Mouse (Mus musculus): ENCODE data around the gene Krtap28-13. TPM values are rescaled to one million over a fixed set of nuclear protein-coding genes. Genes with fewer than 3 reads are reported as not detected.

The Krtap28-13 gene
- total and polyA plus RNA-seq, 3 experiments, result not detected

DNA sequence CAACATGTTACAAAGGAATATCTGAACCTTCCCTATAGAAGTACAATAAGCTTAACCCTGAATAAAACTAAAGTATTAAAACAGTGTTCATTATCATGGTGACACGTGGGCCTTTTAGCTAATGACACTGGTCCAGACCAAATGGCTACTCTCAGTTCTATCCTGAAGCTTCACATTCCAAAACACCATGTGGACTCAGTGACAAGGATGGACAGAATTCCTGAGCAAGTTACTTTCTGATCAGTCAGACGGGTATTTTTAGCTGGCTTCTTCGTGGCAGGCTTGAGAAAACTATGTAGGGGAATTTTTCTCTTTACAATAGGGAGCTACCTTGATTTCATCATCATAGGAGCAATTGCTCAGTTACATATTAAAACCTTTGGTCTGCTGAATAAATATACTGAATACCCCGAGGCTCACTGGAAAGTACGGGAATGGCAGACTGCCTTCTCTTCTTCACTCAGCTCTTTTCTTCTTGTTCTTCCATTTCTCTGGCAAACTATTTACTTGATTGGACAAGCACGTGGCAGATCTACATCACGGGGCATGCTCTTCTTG is 38.9 kb downstream of the Krtap28-13 start:
- no peaks in the 10 kb centered on the region for H3K79me2 ChIP-seq (replicated peaks; ENCODE audit: control insufficient read depth, insufficient read depth, low read length)
- no peak overlapping the region for H3K27ac ChIP-seq
- 66% methylated on average over 7 of the region's 7 CpGs for WGBS
- H3K4me3 ChIP-seq, result no peak overlapping the region
- H3K36me3 ChIP-seq (ENCODE audit: control insufficient read depth, insufficient read depth, low read length), result no peaks in the 10 kb centered on the region
- TF ChIP-seq CTCF (IDR thresholded peaks at IDR 0.05) (no peak), POLR2A (IDR thresholded peaks at IDR 0.05; ENCODE audit: insufficient read depth, low read depth, low read length) (no peak), EP300 (IDR thresholded peaks at IDR 0.05; ENCODE audit: insufficient read depth, low read depth, low read length) (no peak)
- no peaks in the 10 kb centered on the region for H3K4me1 ChIP-seq (ENCODE audit: control insufficient read depth, insufficient read depth, low read length)
- DNase-seq, result no peak
- intact Hi-C loops (cut with DNase I), result no loop called here
- H3K27me3 ChIP-seq (ENCODE audit: control insufficient read depth, insufficient read depth, low read length), result no peaks in the 10 kb centered on the region
- H3K9ac ChIP-seq (ENCODE audit: low read depth, low read length), result no peak overlapping the region

DNA sequence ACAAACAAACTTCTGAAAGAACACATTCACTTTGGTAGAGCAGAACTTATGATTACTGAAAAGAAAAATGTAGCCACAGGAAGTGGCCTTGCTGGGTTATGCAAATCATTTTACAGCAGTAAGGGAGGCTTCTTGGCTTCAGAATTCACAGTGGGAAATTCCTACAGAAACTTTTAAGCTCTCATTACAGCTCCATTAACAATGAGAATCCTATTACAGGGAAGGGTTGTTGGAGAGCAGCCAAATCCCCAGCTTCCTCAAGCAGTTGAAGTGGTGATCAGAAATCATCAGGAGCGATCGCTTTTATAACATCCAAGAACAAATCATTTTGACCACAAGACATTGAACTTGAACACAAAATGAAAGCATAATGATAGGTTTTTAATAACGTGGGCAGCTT is 41.2 kb downstream of the Krtap28-13 start:
- Histone ChIP-seq H3K27ac (no peak overlapping the region), H3K79me2 (replicated peaks; ENCODE audit: control insufficient read depth, insufficient read depth, low read length) (no peaks in the 10 kb centered on the region), H3K4me1 (ENCODE audit: control insufficient read depth, insufficient read depth, low read length) (no peaks in the 10 kb centered on the region), H3K4me3 (no peak overlapping the region), H3K36me3 (ENCODE audit: control insufficient read depth, insufficient read depth, low read length) (no peaks in the 10 kb centered on the region), H3K9ac (ENCODE audit: low read depth, low read length) (no peak overlapping the region), H3K27me3 (ENCODE audit: control insufficient read depth, insufficient read depth, low read length) (no peaks in the 10 kb centered on the region)
- no peak for DNase-seq
- WGBS, result 30% methylated on average over 3 of the region's 3 CpGs
- TF ChIP-seq POLR2A (IDR thresholded peaks at IDR 0.05; ENCODE audit: insufficient read depth, low read depth, low read length), result no peak
- intact Hi-C loops (cut with DNase I), result no loop called here

DNA sequence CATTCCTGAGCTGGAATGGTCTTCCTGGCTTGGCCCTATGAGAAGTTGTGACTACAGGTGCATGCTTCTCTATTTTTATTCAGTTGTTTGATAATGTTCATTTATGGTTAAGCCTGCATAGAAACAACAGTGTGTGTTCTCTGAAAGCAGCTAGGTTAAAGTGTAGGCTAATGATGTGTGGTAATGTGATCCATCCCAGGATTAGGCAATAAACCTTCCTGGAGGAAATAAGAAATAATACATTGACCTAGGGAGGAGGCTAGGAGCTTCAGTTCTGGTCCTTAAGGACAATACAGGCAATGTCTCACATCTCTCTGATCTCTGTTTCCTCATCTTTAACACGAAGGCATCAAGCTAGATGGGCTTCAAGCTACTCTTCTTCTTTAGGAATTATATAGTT is 44.7 kb downstream of the Krtap28-13 start:
- Histone ChIP-seq H3K4me1 (ENCODE audit: control insufficient read depth, insufficient read depth, low read length) (no peaks in the 10 kb centered on the region), H3K9ac (ENCODE audit: low read depth, low read length) (no peak overlapping the region), H3K4me3 (no peak overlapping the region), H3K27ac (no peak overlapping the region), H3K36me3 (ENCODE audit: control insufficient read depth, insufficient read depth, low read length) (no peaks in the 10 kb centered on the region), H3K27me3 (ENCODE audit: control insufficient read depth, insufficient read depth, low read length) (no peaks in the 10 kb centered on the region), H3K79me2 (replicated peaks; ENCODE audit: control insufficient read depth, insufficient read depth, low read length) (no peaks in the 10 kb centered on the region)
- intact Hi-C loops (cut with DNase I), result no loop called here
- WGBS, result 67% methylated on average over 1 of the region's 1 CpGs
- TF ChIP-seq POLR2A (IDR thresholded peaks at IDR 0.05; ENCODE audit: insufficient read depth, low read depth, low read length), result no peak
- DNase-seq, result no peak

DNA sequence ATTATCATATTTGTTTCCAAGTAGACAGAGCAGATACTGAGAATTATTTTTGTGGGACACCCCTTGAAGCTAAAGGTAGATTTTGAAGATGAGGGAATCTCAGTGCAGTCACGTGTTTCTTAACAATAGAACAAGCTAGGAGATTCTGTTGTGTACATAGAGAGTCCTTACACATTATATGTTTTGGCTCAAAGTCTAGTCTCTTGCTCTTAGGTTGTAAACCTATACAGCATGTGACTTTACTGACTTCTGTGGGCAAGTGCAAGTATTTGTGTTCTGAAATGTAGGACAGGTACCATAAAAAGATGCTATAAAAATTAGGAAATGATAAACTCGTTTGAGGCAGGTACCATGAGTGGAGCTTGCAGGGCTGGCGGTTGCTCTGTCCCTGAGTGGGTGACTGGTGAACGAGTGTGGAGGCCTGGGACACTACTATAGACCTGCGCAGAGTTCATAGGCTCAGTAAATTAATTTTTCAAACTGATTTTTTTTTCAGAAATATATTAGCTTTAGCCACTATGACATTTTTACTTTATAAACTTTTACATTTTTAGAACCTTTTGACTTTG is 46.8 kb downstream of the Krtap28-13 start:
- no peak overlapping the region for H3K9ac ChIP-seq (ENCODE audit: low read depth, low read length)
- no peak overlapping the region for H3K4me3 ChIP-seq
- no peaks in the 10 kb centered on the region for H3K27me3 ChIP-seq (ENCODE audit: control insufficient read depth, insufficient read depth, low read length)
- no peaks in the 10 kb centered on the region for H3K4me1 ChIP-seq (ENCODE audit: control insufficient read depth, insufficient read depth, low read length)
- WGBS, result 75% methylated on average over 5 of the region's 5 CpGs
- intact Hi-C loops (cut with DNase I), result no loop called here
- no peak overlapping the region for H3K27ac ChIP-seq
- no peaks in the 10 kb centered on the region for H3K79me2 ChIP-seq (replicated peaks; ENCODE audit: control insufficient read depth, insufficient read depth, low read length)
- no peak for DNase-seq
- H3K36me3 ChIP-seq (ENCODE audit: control insufficient read depth, insufficient read depth, low read length), result no peaks in the 10 kb centered on the region
- TF ChIP-seq POLR2A (IDR thresholded peaks at IDR 0.05; ENCODE audit: insufficient read depth, low read depth, low read length), result no peak
- TF ChIP-seq EP300 (IDR thresholded peaks at IDR 0.05; ENCODE audit: insufficient read depth, low read depth, low read length), result no peak
- TF ChIP-seq CTCF (IDR thresholded peaks at IDR 0.05), result no peak

DNA sequence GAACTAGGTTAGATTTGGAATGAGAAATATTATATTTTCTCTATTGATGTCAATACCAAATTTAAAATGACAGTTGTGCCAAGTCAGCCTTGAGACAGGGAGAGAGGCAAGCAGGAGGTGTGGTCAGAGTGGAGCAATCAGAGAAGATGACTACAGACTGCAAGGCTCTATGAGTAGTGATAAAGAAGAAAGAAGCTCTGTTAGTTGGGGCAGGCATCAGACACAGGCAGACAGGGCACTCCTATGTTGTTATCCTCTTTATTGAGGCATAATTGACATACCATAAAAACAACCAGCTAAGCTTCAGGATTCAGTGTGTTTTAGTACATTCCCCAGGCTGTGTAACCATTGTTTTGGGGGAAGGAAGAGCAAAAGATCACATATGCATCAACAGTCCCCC is 50.3 kb downstream of the Krtap28-13 start:
- no peak overlapping the region for H3K27ac ChIP-seq
- H3K4me1 ChIP-seq (ENCODE audit: control insufficient read depth, insufficient read depth, low read length), result no peaks in the 10 kb centered on the region
- H3K9ac ChIP-seq (ENCODE audit: low read depth, low read length), result no peak overlapping the region
- H3K4me3 ChIP-seq, result no peak overlapping the region
- no peak for DNase-seq
- TF ChIP-seq POLR2A (IDR thresholded peaks at IDR 0.05; ENCODE audit: insufficient read depth, low read depth, low read length), result no peak
- TF ChIP-seq EP300 (IDR thresholded peaks at IDR 0.05; ENCODE audit: insufficient read depth, low read depth, low read length), result no peak
- no peak for TF ChIP-seq CTCF (IDR thresholded peaks at IDR 0.05)
- H3K36me3 ChIP-seq (ENCODE audit: control insufficient read depth, insufficient read depth, low read length), result no peaks in the 10 kb centered on the region
- intact Hi-C loops (cut with DNase I), result no loop called here
- H3K27me3 ChIP-seq (ENCODE audit: control insufficient read depth, insufficient read depth, low read length), result no peaks in the 10 kb centered on the region
- no peaks in the 10 kb centered on the region for H3K79me2 ChIP-seq (replicated peaks; ENCODE audit: control insufficient read depth, insufficient read depth, low read length)

Other genes with a start within 250 kb of the Krtap28-13 start
- 10 to 100 TPM; 27.9 to 29.8 TPM for gene Agfg1, start 221.4 kb upstream of the Krtap28-13 start, total RNA-seq (2021)
- gene Agfg1, start 221.4 kb upstream of the Krtap28-13 start, polyA plus RNA-seq (2012; rRNA removed), result 28.2 and 47.5 TPM in 2 replicates
- gene A030005L19Rik, start 147.6 kb upstream of the Krtap28-13 start, total RNA-seq (2021), result not detected
- gene A030005L19Rik, start 147.6 kb upstream of the Krtap28-13 start, polyA plus RNA-seq (2012; rRNA removed), result 0.53 and 0.76 TPM in 2 replicates
- not detected for gene A030014E15Rik, start 136.0 kb upstream of the Krtap28-13 start, total RNA-seq (2021)
- not detected in 2 replicates for gene A030014E15Rik, start 136.0 kb upstream of the Krtap28-13 start, polyA plus RNA-seq (2012; rRNA removed)
- not detected for gene Gm6217, start 129.5 kb upstream of the Krtap28-13 start, total RNA-seq (2021)
- not detected in 2 replicates for gene Gm6217, start 129.5 kb upstream of the Krtap28-13 start, polyA plus RNA-seq (2012; rRNA removed)
- gene A030003K21Rik, start 117.5 kb upstream of the Krtap28-13 start, total RNA-seq (2021), result not detected
- not detected in 2 replicates for gene A030003K21Rik, start 117.5 kb upstream of the Krtap28-13 start, polyA plus RNA-seq (2012; rRNA removed)
- gene Gm7544, start 104.9 kb upstream of the Krtap28-13 start, total RNA-seq (2021), result not detected
- not detected in 2 replicates for gene Gm7544, start 104.9 kb upstream of the Krtap28-13 start, polyA plus RNA-seq (2012; rRNA removed)
- gene Gm47955, start 100.6 kb upstream of the Krtap28-13 start, total RNA-seq (2021), result not detected
- gene Gm47955, start 100.6 kb upstream of the Krtap28-13 start, polyA plus RNA-seq (2012; rRNA removed), result not detected in 2 replicates
- not detected for gene Gm47959, start 60.4 kb upstream of the Krtap28-13 start, total RNA-seq (2021)
- gene Gm47959, start 60.4 kb upstream of the Krtap28-13 start, polyA plus RNA-seq (2012; rRNA removed), result not detected in 2 replicates
- under 1 TPM; 0.20 to 0.39 TPM for gene Slc19a3, start 22.5 kb upstream of the Krtap28-13 start, total RNA-seq (2021)
- gene Slc19a3, start 22.5 kb upstream of the Krtap28-13 start, polyA plus RNA-seq (2012; rRNA removed), result 0.66 and 1.00 TPM in 2 replicates
- not detected for gene Krtap28-10, start 18.4 kb upstream of the Krtap28-13 start, total RNA-seq (2021)
- gene Krtap28-10, start 18.4 kb upstream of the Krtap28-13 start, polyA plus RNA-seq (2012; rRNA removed), result not detected in 2 replicates
- not detected for gene Gm47969, start 16.0 kb upstream of the Krtap28-13 start, total RNA-seq (2021)
- gene Gm47969, start 16.0 kb upstream of the Krtap28-13 start, polyA plus RNA-seq (2012; rRNA removed), result not detected in 2 replicates
- not detected for gene A030005K14Rik, start 1.6 kb upstream of the Krtap28-13 start, total RNA-seq (2021)
- gene A030005K14Rik, start 1.6 kb upstream of the Krtap28-13 start, polyA plus RNA-seq (2012; rRNA removed), result not detected in 2 replicates
- not detected for gene Ccl20, start 55.8 kb downstream of the Krtap28-13 start, total RNA-seq (2021)
- 0.20 TPM in 1 of 2 replicates, not detected in the other for gene Ccl20, start 55.8 kb downstream of the Krtap28-13 start, polyA plus RNA-seq (2012; rRNA removed)
- gene Daw1, start 98.8 kb downstream of the Krtap28-13 start, total RNA-seq (2021), result not detected
- 0.08 TPM in 1 of 2 replicates, not detected in the other for gene Daw1, start 98.8 kb downstream of the Krtap28-13 start, polyA plus RNA-seq (2012; rRNA removed)

All from heart, adult 2 months (tissue).